Mouse (Mus musculus) intestine, embryonic 16.5 days (tissue): ENCODE results near the gene Fbxw9. TPM values are rescaled to one million over a fixed set of nuclear protein-coding genes. Genes with fewer than 3 reads are reported as not detected.
A peak's percentile ranks its signal among the peaks of the same experiment; 100 is the strongest.

Experiments used
- ATAC-seq: fragments of 200-750 bp; cut with Nextera tagmentation; 2 replicates; pipeline ENCODE4 v1.8.0; 2017; ENCODE audit warnings: moderate TSS enrichment, moderate library complexity
- H3K27ac ChIP-seq: fragments of 300-500 bp; sonication (generic); 2 replicates; pipeline ENCODE4 v1.5.1; 2014; ENCODE audit warnings: mild to moderate bottlenecking, low read length
- H3K27me3 ChIP-seq: fragments of 300-500 bp; sonication (generic); replicated peaks from 2 replicates; pipeline ENCODE4 v1.6.1; 2014; ENCODE audit warnings: low read length, control low read depth, mixed read lengths; ENCODE audit not compliant: control insufficient read depth, insufficient read depth
- H3K36me3 ChIP-seq: fragments of 300-500 bp; sonication (generic); 2 replicates; pipeline ENCODE4 v1.6.1; 2014; ENCODE audit warnings: low read length, control low read depth; ENCODE audit not compliant: control insufficient read depth, insufficient read depth
- H3K4me1 ChIP-seq: fragments of 300-500 bp; sonication (generic); 2 replicates; pipeline ENCODE4 v1.6.1; 2014; ENCODE audit warnings: low read length, control low read depth, mixed read lengths; ENCODE audit not compliant: control insufficient read depth, insufficient read depth
- H3K4me2 ChIP-seq: fragments of 300-500 bp; sonication (generic); 2 replicates; pipeline ENCODE4 v1.6.1; 2014; ENCODE audit warnings: low read depth, low read length, control low read depth
- H3K4me3 ChIP-seq: fragments of 300-500 bp; sonication (generic); 2 replicates; pipeline ENCODE4 v1.5.1; 2014; ENCODE audit warnings: mild to moderate bottlenecking, low read length
- H3K9ac ChIP-seq: fragments of 300-500 bp; sonication (generic); 2 replicates; pipeline ENCODE4 v1.6.1; 2014; ENCODE audit warnings: low read depth, low read length
- H3K9me3 ChIP-seq: fragments of 300-500 bp; sonication (generic); 2 replicates; pipeline ENCODE4 v1.6.1; 2016; ENCODE audit warnings: low read length, control low read depth; ENCODE audit not compliant: control insufficient read depth
- WGBS: fragments of 180-500 bp; shearing (Covaris S2); extraction: QIAGEN DNeasy Blood & Tissue Kit; methylation state at CpG from one replicate; pipeline ENCODE4 v1.1.7; 2014; 5-methylcytosine and 5-hydroxymethylcytosine counted together
- microRNA-seq: library from miRNA; unstranded; fragments of <30 nt; microRNA quantifications from one replicate; pipeline ENCODE4, GENCODE M21; 2016
- polyA plus RNA-seq: library from polyadenylated mRNA; unstranded; fragments of >200 nt; fragmentation: Nextera tagmentation; extraction: Ambion mirVana; gene quantifications from 2 replicates; pipeline ENCODE4 v1.2.1, GENCODE M21; 2015

The Fbxw9 gene
- polyA plus RNA-seq, 1 experiment from 2014 or later = 30.7 TPM

GRCm38 (mm10) chr8:85115501-85115900 lies 55.6 kb downstream of the Fbxw9 start:
- peaks cover 14% of the 10 kb centered on the region for H3K36me3 ChIP-seq
- ATAC-seq = no peak
- no peak overlapping the region for H3K4me3 ChIP-seq
- 85% methylated on average over 4 of the region's 4 CpGs for WGBS
- no peaks in the 10 kb centered on the region for H3K27me3 ChIP-seq
- 0 out of 2 replicates have a peak, but pooled peaks cover 3% of the 10 kb centered on the region for H3K4me1 ChIP-seq
- H3K4me2 ChIP-seq = no peak overlapping the region
- H3K27ac ChIP-seq = no peak overlapping the region
- H3K9me3 ChIP-seq = no peaks in the 10 kb centered on the region
- H3K9ac ChIP-seq = no peak overlapping the region

Small RNA genes lying within 50 kb of the gene (microRNA-seq; reads per million reads assigned to microRNA genes)
- gene Gm23388 (2.5 reads per million, percentile 5 among the genes with 10 or more reads in this experiment), gene Mir7070 (1.6 reads per million)

Other genes with a start within 250 kb of the Fbxw9 start
- gene Dand5, start 237.2 kb upstream of the Fbxw9 start, polyA plus RNA-seq = 4.2 and 4.4 TPM in 2 replicates
- gene Gadd45gip1, start 228.5 kb upstream of the Fbxw9 start, polyA plus RNA-seq = 61.8 and 63.4 TPM in 2 replicates
- gene Rad23a, start 219.4 kb upstream of the Fbxw9 start, polyA plus RNA-seq = 109 and 115 TPM in 2 replicates
- gene Calr, start 213.1 kb upstream of the Fbxw9 start, polyA plus RNA-seq = 1,204 and 1,241 TPM in 2 replicates
- 86.0 and 91.7 TPM in 2 replicates for gene Farsa, start 203.1 kb upstream of the Fbxw9 start, polyA plus RNA-seq
- gene Syce2, start 187.9 kb upstream of the Fbxw9 start, polyA plus RNA-seq = 39.5 and 45.4 TPM in 2 replicates
- gene Gcdh, start 166.1 kb upstream of the Fbxw9 start, polyA plus RNA-seq = 53.3 and 53.8 TPM in 2 replicates
- gene Klf1, start 158.1 kb upstream of the Fbxw9 start, polyA plus RNA-seq = 4.9 and 10.3 TPM in 2 replicates
- 7.3 and 10.2 TPM in 2 replicates for gene Dnase2a, start 151.5 kb upstream of the Fbxw9 start, polyA plus RNA-seq
- 1.2 and 1.6 TPM in 2 replicates for gene Mast1, start 122.7 kb upstream of the Fbxw9 start, polyA plus RNA-seq
- gene Rtbdn, start 113.1 kb upstream of the Fbxw9 start, polyA plus RNA-seq = 0.18 and 0.24 TPM in 2 replicates
- gene Gm49661, start 90.6 kb upstream of the Fbxw9 start, polyA plus RNA-seq = not detected in 2 replicates
- 533 and 590 TPM in 2 replicates for gene Prdx2, start 90.5 kb upstream of the Fbxw9 start, polyA plus RNA-seq
- gene Rnaseh2a, start 90.3 kb upstream of the Fbxw9 start, polyA plus RNA-seq = 102 and 120 TPM in 2 replicates
- 18.2 and 25.5 TPM in 2 replicates for gene Junb, start 81.3 kb upstream of the Fbxw9 start, polyA plus RNA-seq
- 96.9 and 108 TPM in 2 replicates for gene Hook2, start 69.5 kb upstream of the Fbxw9 start, polyA plus RNA-seq
- 0.09 and 0.28 TPM in 2 replicates for gene Best2, start 45.5 kb upstream of the Fbxw9 start, polyA plus RNA-seq
- 139 and 144 TPM in 2 replicates for gene Asna1, start 34.8 kb upstream of the Fbxw9 start, polyA plus RNA-seq
- 79.0 and 81.4 TPM in 2 replicates for gene Trir, start 33.2 kb upstream of the Fbxw9 start, polyA plus RNA-seq
- gene Tnpo2, start 23.1 kb upstream of the Fbxw9 start, polyA plus RNA-seq = 21.6 and 22.0 TPM in 2 replicates
- gene Gm5741, start 7.9 kb downstream of the Fbxw9 start, polyA plus RNA-seq = not detected in 2 replicates
- gene Dhps, start 11.7 kb downstream of the Fbxw9 start, polyA plus RNA-seq = 56.0 and 57.4 TPM in 2 replicates
- gene Wdr83os, start 20.7 kb downstream of the Fbxw9 start, polyA plus RNA-seq = 138 and 146 TPM in 2 replicates
- gene Wdr83, start 21.3 kb downstream of the Fbxw9 start, polyA plus RNA-seq = 39.7 and 43.8 TPM in 2 replicates
- 72.4 and 85.5 TPM in 2 replicates for gene Man2b1, start 23.2 kb downstream of the Fbxw9 start, polyA plus RNA-seq
- 2.5 and 2.7 TPM in 2 replicates for gene Zfp791, start 63.0 kb downstream of the Fbxw9 start, polyA plus RNA-seq
- gene Cks1brt, start 91.9 kb downstream of the Fbxw9 start, polyA plus RNA-seq = not detected in 2 replicates
- gene Olfr371, start 165.9 kb downstream of the Fbxw9 start, polyA plus RNA-seq = not detected in 2 replicates
- gene Orc6, start 239.6 kb downstream of the Fbxw9 start, polyA plus RNA-seq = 70.5 and 84.6 TPM in 2 replicates
- 196 and 202 TPM in 2 replicates for gene Vps35, start 239.7 kb downstream of the Fbxw9 start, polyA plus RNA-seq